Mouse (Mus musculus): Measurements from ENCODE around the gene Cpn1.
A peak's percentile ranks its signal among the peaks of the same experiment; 100 is the strongest.

Gene Cpn1

DNA sequence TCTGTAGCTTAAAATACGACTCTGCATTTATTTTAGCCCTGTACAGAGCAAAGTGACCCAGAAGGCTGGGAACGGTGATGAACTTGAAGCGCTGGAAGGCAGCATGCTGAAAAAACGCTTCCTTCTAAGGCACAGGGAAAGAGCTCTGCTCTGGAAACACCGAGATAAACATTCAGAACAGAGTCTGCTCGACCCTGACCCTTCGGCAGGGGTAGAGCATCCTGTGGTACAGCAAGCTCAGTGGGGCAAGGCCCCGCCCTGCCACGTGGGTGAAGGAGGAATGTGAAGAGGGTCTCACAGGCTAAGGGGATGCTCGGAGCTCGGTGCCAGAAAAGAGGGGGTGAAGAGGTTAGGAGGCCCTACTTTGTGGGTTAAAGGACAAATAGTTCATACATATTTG, 48.0 kb downstream of the Cpn1 start:
- peak in 1 of 2 experiments; percentile 44 for DNase-seq

GRCm38 (mm10) chr19:43930926-43931325, 55.4 kb downstream of the Cpn1 start:
- DNase-seq: no peak

DNA sequence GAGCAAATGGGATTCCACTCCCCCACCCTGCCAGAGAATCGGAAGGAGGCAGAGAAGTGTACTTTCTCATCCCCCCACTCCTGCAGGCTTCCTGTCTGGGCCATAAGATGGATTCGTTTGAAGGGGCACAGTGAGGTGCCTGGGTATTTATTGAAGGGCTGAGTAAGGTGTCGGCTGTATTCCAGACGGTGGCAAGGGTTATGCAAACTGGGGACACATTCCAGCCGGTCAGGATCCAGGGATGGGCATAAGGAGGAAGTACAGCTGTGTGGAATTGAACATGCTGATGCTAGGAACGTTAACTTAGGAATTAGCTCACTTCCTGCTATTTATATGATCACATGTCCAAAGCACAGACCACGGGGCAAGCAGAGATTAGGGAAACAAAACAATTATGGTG, 56.0 kb downstream of the Cpn1 start:
- no peak for DNase-seq

- DNase-seq: no peak
Observed at GRCm38 (mm10) chr19:43929869-43930268, 56.5 kb downstream of the Cpn1 start.

DNA sequence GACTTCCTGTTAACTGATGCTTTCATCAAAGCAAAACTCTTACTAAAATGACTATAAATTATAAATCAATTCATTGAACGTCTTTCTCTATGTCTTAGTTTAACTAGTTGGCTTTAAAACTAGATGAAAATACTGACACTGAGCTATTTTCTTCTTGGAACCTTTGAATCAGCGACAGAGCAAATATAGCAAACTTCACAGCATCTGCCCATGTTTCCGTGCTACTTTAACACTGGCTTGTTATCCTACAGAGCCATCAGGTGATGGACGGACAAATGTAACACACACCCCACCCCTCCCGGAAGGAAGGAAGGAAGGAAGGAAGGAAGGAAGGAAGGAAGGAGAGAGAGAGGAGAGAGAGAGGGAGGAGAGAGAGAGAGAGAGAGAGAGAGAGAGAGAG, 58.4 kb downstream of the Cpn1 start:
- DNase-seq: no peak

DNA sequence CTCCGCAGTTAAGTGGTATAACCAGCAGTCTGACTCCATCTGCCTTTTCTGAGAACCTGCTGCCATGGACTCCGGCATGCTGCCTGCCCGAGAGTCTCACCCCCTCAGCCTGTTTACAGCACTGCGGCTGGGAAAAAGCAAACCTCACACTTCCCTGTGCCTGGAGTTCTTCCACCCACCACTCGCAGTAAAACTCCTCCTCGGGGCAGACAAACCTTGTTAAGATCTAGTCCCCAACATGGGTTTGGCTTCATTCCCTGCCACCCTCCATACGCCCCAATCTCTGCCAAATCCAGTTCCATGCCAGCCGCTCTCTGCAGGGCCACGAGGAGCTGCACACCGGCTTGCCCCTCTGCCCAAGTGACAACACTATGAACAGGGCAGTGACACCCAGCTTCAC, 59.3 kb downstream of the Cpn1 start:
- no peak for DNase-seq

DNA sequence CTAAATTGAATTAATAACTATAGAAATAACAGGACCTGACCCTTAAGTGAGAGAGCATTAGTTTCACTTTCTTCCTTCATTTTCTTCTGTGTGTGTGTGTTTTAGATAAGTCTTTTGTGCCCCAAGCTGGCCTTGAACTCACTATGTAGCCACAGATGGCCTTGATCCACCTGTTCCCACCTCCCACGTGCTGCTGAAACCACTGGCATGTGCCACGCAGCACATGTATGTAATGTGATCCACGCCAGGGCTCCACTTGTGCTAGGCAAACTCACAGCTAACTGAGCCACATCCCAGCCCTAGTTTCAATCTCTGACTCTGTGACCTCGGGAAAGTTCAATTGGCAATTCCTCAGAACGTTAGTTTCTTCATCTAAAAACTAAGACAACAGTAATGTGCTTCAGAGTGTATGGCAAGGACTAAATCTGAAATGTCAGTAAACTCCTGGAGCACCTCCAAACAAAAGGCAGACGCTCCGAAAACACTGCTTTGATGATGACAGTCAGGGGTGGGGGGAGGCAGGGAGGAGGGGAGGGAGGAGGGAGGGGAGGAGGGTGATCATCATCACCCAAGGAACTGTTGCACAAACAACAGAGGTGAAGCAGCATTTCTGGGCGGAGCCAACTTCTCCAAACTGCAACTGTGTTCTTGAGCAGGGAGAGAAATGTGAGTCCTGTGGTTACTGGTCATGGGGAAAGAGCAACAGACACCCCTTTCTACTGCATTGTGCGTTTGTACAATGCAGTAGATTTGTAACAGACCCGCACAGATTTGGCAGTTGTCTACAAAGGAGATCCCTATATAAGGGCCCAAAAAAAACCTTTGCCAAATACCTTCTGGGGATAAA, 60.0 kb downstream of the Cpn1 start:
- DNase-seq: no peak

- DNase-seq: peak in 1 of 2 experiments; percentile 35
Observed at GRCm38 (mm10) chr19:43924361-43924760, 62.0 kb downstream of the Cpn1 start.

- no peak for DNase-seq
Observed at GRCm38 (mm10) chr19:43922963-43923362, 63.4 kb downstream of the Cpn1 start.

- DNase-seq: no peak
Observed at GRCm38 (mm10) chr19:43921410-43921809, 64.9 kb downstream of the Cpn1 start.

GRCm38 (mm10) chr19:43920453-43921300, 65.7 kb downstream of the Cpn1 start:
- DNase-seq: peak; percentile 47 to 68

DNA sequence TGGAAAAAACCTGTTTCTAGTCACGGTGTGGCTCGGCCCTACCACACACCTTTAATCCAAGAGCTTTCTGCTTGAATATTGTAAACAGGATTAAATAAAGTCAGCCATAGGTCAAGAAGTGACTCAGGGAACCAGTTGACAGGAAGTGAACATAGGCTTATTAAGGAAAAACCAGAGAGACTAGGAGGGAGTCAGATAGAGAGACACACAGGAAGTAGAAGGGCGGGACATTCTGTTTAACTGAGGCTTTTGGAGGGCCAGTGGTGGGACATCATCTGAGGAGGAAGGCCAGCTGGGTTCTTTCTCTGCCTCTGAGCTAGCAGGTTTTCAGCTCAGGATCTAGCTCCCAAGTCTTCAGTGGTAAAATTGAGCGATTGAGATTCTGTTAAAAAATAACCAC, 66.5 kb downstream of the Cpn1 start:
- DNase-seq: no peak

DNA sequence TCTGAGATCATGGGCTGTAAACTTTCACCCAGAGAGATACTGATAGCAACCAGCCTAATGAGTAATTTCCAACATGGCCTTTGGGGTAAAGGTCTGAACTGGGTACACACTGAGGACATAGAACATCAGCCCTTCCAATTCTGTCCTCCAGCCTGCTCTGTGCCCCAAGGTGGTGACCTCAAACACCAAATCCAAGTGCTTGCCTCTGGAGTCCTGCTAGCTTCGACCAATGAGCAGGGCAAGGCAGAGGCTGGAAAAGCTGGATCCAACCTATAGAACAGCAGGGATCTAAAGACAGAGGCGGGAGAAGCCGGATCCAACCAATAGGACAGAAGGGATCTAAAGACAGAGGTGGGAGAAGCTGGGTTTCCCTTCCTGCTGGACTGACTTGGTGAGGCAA, 67.5 kb downstream of the Cpn1 start:
- DNase-seq: peak in 1 of 2 experiments; percentile 23

DNA sequence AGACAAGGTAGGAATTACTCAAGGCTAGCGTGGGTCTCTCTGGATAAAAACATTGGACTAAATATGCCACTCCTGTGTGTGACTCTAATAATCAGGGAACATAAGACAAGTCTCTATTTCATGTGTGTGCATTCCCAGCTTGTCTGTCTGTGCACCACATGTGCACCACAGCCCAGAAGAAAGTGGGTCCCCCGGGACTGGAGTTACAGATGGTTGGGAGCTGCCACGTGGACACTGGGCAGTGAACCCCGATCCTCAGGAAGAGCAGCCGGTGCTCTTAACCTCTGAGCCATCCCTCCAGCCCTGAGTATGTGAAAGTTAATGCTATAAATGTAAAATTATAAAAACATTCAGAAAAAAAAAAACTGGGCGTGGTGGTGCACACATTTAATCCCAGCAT, 68.6 kb downstream of the Cpn1 start:
- DNase-seq: no peak

- no peak for DNase-seq
Observed at GRCm38 (mm10) chr19:43917406-43917691, 69.0 kb downstream of the Cpn1 start.

- peak in 1 of 2 experiments; percentile 20 for DNase-seq
Observed at GRCm38 (mm10) chr19:43916586-43917405, 69.6 kb downstream of the Cpn1 start.

DNA sequence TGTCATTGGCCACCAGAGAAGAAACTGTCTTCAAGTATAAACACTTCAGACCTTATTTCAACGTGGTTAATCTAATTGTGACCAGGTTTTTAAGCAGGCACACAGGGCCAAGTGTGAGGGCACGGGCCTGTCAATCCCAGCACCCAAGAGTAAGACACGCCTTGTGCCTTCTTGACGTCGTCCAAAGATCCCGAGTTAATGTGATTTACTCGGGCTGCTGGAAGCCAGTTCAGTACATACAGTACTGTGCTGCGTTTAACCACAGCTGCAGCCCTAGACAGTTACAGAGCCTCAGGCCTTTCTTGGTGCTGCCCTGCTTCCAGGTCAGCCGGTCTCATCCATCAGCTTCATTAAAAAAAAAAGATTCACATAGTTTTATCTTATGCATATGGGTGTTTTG, 70.9 kb downstream of the Cpn1 start:
- DNase-seq: peak; percentile 21 to 56

DNA sequence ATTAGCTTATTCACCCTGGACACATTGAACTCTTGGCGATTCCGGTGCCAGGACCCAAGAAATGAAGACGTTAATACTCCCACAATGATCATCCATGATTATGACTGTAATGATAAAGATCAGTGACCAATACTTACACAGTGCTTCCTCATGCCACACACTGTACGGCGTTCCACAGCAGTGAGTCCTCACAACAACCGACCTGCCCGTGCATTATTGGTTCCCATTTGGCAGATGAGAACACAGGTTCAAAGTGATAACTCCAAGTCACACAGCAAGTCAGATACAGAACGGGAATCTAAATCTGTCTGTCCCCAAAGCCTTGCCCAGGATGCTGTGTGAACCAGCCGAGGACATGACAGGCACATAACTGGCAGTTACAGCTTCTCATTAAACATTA, 71.4 kb downstream of the Cpn1 start:
- no peak for DNase-seq

DNA sequence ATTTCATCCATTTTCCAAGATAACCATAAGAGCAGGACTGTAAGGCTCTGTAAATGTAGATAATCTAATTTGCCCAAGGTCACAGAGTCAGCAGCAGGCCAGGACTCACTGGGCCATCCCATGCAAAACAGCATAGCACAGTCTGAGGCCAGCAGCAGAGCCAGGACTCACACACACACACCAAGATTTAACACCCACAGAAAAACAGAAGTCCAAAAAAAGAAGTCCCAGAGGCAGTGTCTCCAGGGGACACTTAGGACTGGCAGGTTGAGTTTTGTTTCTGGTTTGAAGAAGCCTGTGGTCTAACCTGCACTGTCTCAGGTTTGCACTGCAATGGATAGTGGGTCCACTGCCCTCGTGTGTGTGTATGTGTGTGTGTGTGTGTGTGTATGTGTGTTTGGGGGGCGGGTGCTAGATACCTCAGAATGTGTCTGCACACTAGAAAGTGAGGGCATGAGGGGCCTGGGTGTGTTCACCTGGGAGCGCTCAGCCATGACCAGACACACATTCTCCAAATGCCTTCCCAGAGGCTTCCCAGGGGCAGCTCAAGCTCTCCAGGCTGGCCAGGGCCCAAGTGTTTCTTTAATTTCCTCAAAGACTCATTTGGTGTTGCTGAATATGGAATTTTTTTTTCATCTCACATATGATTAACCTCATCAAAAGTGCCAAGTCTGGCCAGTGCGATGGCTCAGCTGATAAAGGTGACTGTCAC, 73.4 kb downstream of the Cpn1 start:
- DNase-seq: peak in 1 of 2 experiments; percentile 55

GRCm38 (mm10) chr19:43906492-43906891, 79.9 kb downstream of the Cpn1 start:
- no peak for DNase-seq

All from kidney, postnatal 25 days (tissue).